Mouse (Mus musculus): ENCODE data around the gene St3gal3.

Gene St3gal3

GRCm38 (mm10) chr4:118017021-118017805, 117.5 kb downstream of the St3gal3 start:
- no peak for DNase-seq

GRCm38 (mm10) chr4:118016323-118016911, 118.3 kb downstream of the St3gal3 start:
- DNase-seq, result peak; percentile 51

GRCm38 (mm10) chr4:118015636-118016035, 119.1 kb downstream of the St3gal3 start:
- peak; percentile 75 to 84 for DNase-seq

- DNase-seq, result no peak
Observed at GRCm38 (mm10) chr4:118015126-118015525, 119.6 kb downstream of the St3gal3 start.

- DNase-seq, result no peak
Observed at GRCm38 (mm10) chr4:118010661-118011173, 124.0 kb downstream of the St3gal3 start.

- no peak for DNase-seq
Observed at GRCm38 (mm10) chr4:118008433-118009033, 126.2 kb downstream of the St3gal3 start.

- no peak for DNase-seq
Observed at GRCm38 (mm10) chr4:118001355-118001754, 133.4 kb downstream of the St3gal3 start.

- no peak for DNase-seq
Observed at GRCm38 (mm10) chr4:118000605-118001208, 134.0 kb downstream of the St3gal3 start.

- DNase-seq, result no peak
Observed at GRCm38 (mm10) chr4:117999951-118000350, 134.8 kb downstream of the St3gal3 start.

- DNase-seq, result peak; percentile 92
Observed at GRCm38 (mm10) chr4:117997381-117998269, 137.1 kb downstream of the St3gal3 start.

- no peak for DNase-seq
Observed at GRCm38 (mm10) chr4:117996701-117997100, 138.0 kb downstream of the St3gal3 start.

GRCm38 (mm10) chr4:117995461-117995860, 139.3 kb downstream of the St3gal3 start:
- DNase-seq, result no peak

- DNase-seq, result no peak
Observed at GRCm38 (mm10) chr4:117993421-117993820, 141.3 kb downstream of the St3gal3 start.

- no peak for DNase-seq
Observed at GRCm38 (mm10) chr4:117992872-117993271, 141.8 kb downstream of the St3gal3 start.

- DNase-seq, result no peak
Observed at GRCm38 (mm10) chr4:117992036-117992435, 142.7 kb downstream of the St3gal3 start.

- DNase-seq, result peak; percentile 67 to 69
Observed at GRCm38 (mm10) chr4:117991055-117991627, 143.6 kb downstream of the St3gal3 start.

- DNase-seq, result no peak
Observed at GRCm38 (mm10) chr4:117990571-117990970, 144.1 kb downstream of the St3gal3 start.

GRCm38 (mm10) chr4:117989801-117990200, 144.9 kb downstream of the St3gal3 start:
- no peak for DNase-seq

GRCm38 (mm10) chr4:117986766-117987165, 147.9 kb downstream of the St3gal3 start:
- DNase-seq, result peak; percentile 38

- DNase-seq, result peak; percentile 38 to 52
Observed at GRCm38 (mm10) chr4:117984993-117985587, 149.6 kb downstream of the St3gal3 start.

GRCm38 (mm10) chr4:117984206-117984605, 150.5 kb downstream of the St3gal3 start:
- DNase-seq, result no peak

Measured in cerebellum, postnatal 10 days (tissue).